Mouse (Mus musculus): ENCODE data around the gene Kcnj14.

Gene Kcnj14

GRCm38 (mm10) chr7:45770427-45771082 is 54.0 kb downstream of the Kcnj14 start:
- intact Hi-C loops (cut with DNase I): no loop called here

DNA sequence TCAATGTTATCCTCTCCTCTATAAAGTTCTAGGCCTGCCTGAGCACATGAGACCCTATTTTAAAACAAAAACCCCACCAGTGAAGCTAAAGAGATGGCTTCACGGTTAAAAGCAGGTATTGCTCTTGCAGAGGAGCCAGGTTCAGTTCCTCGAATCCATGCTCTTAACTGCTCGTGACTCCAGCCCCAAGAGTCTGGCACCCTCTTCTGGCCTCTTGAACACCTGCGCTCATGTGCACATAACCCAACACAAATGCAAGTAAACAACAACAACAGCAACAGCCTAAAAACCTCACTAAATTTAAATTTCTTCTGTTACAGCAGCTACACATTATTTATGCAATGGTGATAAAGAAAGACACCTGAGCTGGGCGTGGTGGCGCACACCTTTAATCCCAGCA is 57.1 kb downstream of the Kcnj14 start:
- intact Hi-C loops (cut with DNase I): no loop called here

GRCm38 (mm10) chr7:45766764-45767163 is 57.8 kb downstream of the Kcnj14 start:
- intact Hi-C loops (cut with DNase I): no loop called here

All from adrenal gland (tissue).